Comparison of ENCODE assay signal across 11 mouse cellular contexts in genomic region chr9:68942595-68943011, GRCm38 (mm10).
DNase-seq lines count a peak whose midpoint lies in the region; ATAC-seq lines count a peak whose summit lies in the region.
"Had no signal": no experiment of that assay in that cellular context is flagged by ENCODE, and none has a peak within 500 bp of the region (broad histone marks: within the 10 kb centered on the region; RNA-seq: fewer than 3 reads in every experiment).

No protein-coding gene starts in this region.

- WGBS in embryonic facial prominence, embryonic 14.5 days: 15% methylated on average over 4 of the region's 4 CpGs

- no peaks in the 10 kb centered on the region for H3K36me3 ChIP-seq in embryonic facial prominence, embryonic 14.5 days (ENCODE audit: control insufficient read depth, insufficient read depth, low read length)

- ATAC-seq in embryonic facial prominence, embryonic 14.5 days (ENCODE audit: low read depth): peak; percentile 92
- ATAC-seq: lung, postnatal 0 days had no signal

- intact Hi-C loops in heart, postnatal 25 days (cut with DNase I): no loop called here

- H3K4me3 ChIP-seq in embryonic facial prominence, embryonic 14.5 days (ENCODE audit: low read depth, low read length): no peak overlapping the region

- no peaks in the 10 kb centered on the region for H3K9me3 ChIP-seq in embryonic facial prominence, embryonic 14.5 days (ENCODE audit: control insufficient read depth, low read length)

- no peak overlapping the region for H3K9ac ChIP-seq in embryonic facial prominence, embryonic 14.5 days (ENCODE audit: low read depth, low read length)

- no peak overlapping the region for H3K4me2 ChIP-seq in embryonic facial prominence, embryonic 14.5 days (ENCODE audit: low read depth, low read length)
- H3K4me2 ChIP-seq: heart, embryonic 11.5 days; midbrain, embryonic 11.5 days had no signal

- peak; percentile 89 for DNase-seq in heart, adult 11 months
- DNase-seq in heart, postnatal 25 days (ENCODE audit: low spot score): no peak
- DNase-seq in 416B (ENCODE audit: low read depth) (peak; percentile 23), ZHBTc4 (ENCODE audit: low read depth, low spot score) (peak; percentile 18)
- DNase-seq in embryonic facial prominence, embryonic 14.5 days (ENCODE audit: low spot score): peak; percentile 94
- no peak for DNase-seq in spleen, postnatal 10 days (ENCODE audit: low spot score in 2 of 2)
- no peak for DNase-seq in right cerebral cortex, adult 2 months (ENCODE audit: low spot score in 2 of 2)
- no peak for DNase-seq in thymus, postnatal 4 days

- peaks cover 34% of the 10 kb centered on the region for H3K4me1 ChIP-seq in embryonic facial prominence, embryonic 14.5 days (ENCODE audit: control insufficient read depth, insufficient read depth, low read length)

- H3K27ac ChIP-seq in embryonic facial prominence, embryonic 14.5 days (replicated peaks; ENCODE audit: low read depth, low read length): peak overlapping the region; percentile 34; the same call in 1 of the 2 replicates

- H3K27me3 ChIP-seq in embryonic facial prominence, embryonic 14.5 days (replicated peaks; ENCODE audit: control insufficient read depth, insufficient read depth, low read length): no peaks in the 10 kb centered on the region

Comparison
In these comparisons a context has a peak if more than half of its experiments do, and no peak if none do; other contexts are left out.
1. DNase-seq: peak in heart, adult 11 months (single experiment), 416B (single experiment), ZHBTc4 (single experiment) and embryonic facial prominence, embryonic 14.5 days (single experiment); none in heart, postnatal 25 days (single experiment), spleen, postnatal 10 days (0 of 2), right cerebral cortex, adult 2 months (0 of 2) and thymus, postnatal 4 days (single experiment).